Comparison of ENCODE assay signal across 8 mouse cellular contexts in the genomic region with DNA sequence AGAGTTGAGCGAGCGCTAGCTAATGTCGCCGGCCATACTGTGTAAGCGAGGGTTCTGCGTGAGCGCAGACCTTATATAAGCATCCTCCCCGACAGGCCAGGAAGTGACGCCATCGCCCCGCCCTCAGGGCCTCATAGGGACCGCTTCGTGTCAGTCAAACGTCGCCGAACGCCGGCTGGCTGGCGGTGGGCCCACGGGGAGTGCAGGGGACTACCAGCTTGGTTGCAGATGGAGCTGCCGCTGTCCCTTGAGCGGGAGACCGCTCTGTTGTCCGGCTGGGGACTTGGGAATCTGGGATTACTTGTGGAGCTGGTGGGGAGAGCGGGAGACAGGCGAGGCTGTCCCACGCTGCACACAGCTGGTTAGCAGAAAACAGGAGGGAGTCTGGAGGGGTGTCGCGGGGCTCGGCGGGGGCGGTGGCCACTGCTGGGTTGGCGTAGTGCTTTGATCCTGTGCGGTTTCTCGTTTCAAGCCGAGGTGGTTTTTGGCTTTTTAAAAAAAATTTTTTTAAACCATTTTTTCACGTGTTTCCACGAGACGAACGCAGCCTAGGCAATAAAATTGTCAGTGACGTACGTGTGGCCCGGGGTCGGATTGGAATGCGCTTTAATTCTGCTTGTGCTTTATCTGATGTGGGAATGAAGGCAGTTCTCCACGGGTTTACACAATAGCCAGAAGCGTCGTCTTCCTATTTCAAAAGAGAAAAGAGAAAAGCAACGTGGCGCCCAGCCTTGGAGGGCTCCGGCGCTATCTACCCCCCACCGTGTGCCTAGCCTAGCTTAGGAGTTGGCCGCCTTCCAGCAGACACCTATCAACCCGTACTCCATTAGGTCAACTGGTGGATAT. TPM values are rescaled to one million over a fixed set of nuclear protein-coding genes. Genes with fewer than 3 reads are reported as not detected.
DNase-seq lines count a peak whose midpoint lies in the region; ATAC-seq and TF ChIP-seq lines count a peak whose summit lies in the region.

A gene (minus strand): TSS at position 47 of the 846 bp plus-strand sequence.

- peaks cover 5% of the 10 kb centered on the region; the same call in 1 of the 2 replicates for H3K9me3 ChIP-seq in ES-Bruce4 (replicated peaks; ENCODE audit: control insufficient read depth, insufficient read depth, low read length, poor library complexity, severe bottlenecking)
- H3K9me3 ChIP-seq in forebrain, embryonic 13.5 days (replicated peaks) = peaks cover 2% of the 10 kb centered on the region; the same call in 1 of the 2 replicates
- H3K9me3 ChIP-seq in liver, postnatal 0 days (ENCODE audit: low read length) = 0 out of 2 replicates have a peak, but pooled peaks cover 3% of the 10 kb centered on the region
- no peaks in the 10 kb centered on the region for H3K9me3 ChIP-seq in neural tube, embryonic 14.5 days (ENCODE audit: control insufficient read depth, low read length)

- peak within 1 kb of the TSS; percentile 76 for H3K4me2 ChIP-seq in forebrain, embryonic 13.5 days
- H3K4me2 ChIP-seq in liver, postnatal 0 days (ENCODE audit: low read depth, low read length) = peak within 1 kb of the TSS; percentile 98
- peak within 1 kb of the TSS; percentile 75 for H3K4me2 ChIP-seq in neural tube, embryonic 14.5 days (ENCODE audit: low read depth, low read length)

- peaks cover 11% of the 10 kb centered on the region for H3K36me3 ChIP-seq in ES-Bruce4 (ENCODE audit: control insufficient read depth, insufficient read depth, low read length, poor library complexity, severe bottlenecking)
- no peaks in the 10 kb centered on the region for H3K36me3 ChIP-seq in forebrain, embryonic 13.5 days (ENCODE audit: poor library complexity, severe bottlenecking)
- H3K36me3 ChIP-seq in liver, postnatal 0 days (replicated peaks; ENCODE audit: insufficient read depth, low read length) = no peaks in the 10 kb centered on the region
- no peaks in the 10 kb centered on the region for H3K36me3 ChIP-seq in neural tube, embryonic 14.5 days (ENCODE audit: control insufficient read depth, insufficient read depth, low read length)

- TF ChIP-seq CTCF in ES-Bruce4 (IDR thresholded peaks at IDR 0.05; ENCODE audit: low read depth, low read length) = no peak
- TF ChIP-seq CTCF in liver, postnatal 0 days (IDR thresholded peaks at IDR 0.05; ENCODE audit: low read depth) = no peak

- peak; percentile 60 for TF ChIP-seq POLR2A in ES-Bruce4 (IDR thresholded peaks at IDR 0.05; ENCODE audit: insufficient read depth, low read length)

- DNase-seq in heart, postnatal 10 days = peak; percentile 100
- peak; percentile 91 for DNase-seq in large intestine, adult 2 months (ENCODE audit: low read depth, low spot score)
- peak; percentile 100 for DNase-seq in liver, postnatal 0 days
- DNase-seq in testis, postnatal 10 days (ENCODE audit: low spot score) = peak; percentile 100

- no peak for TF ChIP-seq EP300 in ES-Bruce4 (IDR thresholded peaks at IDR 0.05; ENCODE audit: insufficient read depth, low read depth, low read length)
- 0 out of 2 replicates have a peak, but pooled peaks have one; percentile 8 for TF ChIP-seq EP300 in liver, postnatal 0 days (IDR thresholded peaks at IDR 0.05; ENCODE audit: low read depth)

- H3K4me1 ChIP-seq in ES-Bruce4 (ENCODE audit: control insufficient read depth, insufficient read depth, low read length) = no peaks in the 10 kb centered on the region
- peaks cover 28% of the 10 kb centered on the region for H3K4me1 ChIP-seq in forebrain, embryonic 13.5 days
- peaks cover 22% of the 10 kb centered on the region for H3K4me1 ChIP-seq in liver, postnatal 0 days (ENCODE audit: insufficient read depth)
- H3K4me1 ChIP-seq in neural tube, embryonic 14.5 days (ENCODE audit: control insufficient read depth, insufficient read depth, low read length) = peaks cover 15% of the 10 kb centered on the region

- H3K4me3 ChIP-seq in ES-Bruce4 (ENCODE audit: low read depth, low read length) = peak within 1 kb of the TSS; percentile 97
- peak within 1 kb of the TSS; percentile 98 for H3K4me3 ChIP-seq in forebrain, embryonic 13.5 days
- peak within 1 kb of the TSS; percentile 79 for H3K4me3 ChIP-seq in liver, postnatal 0 days (ENCODE audit: low read depth, low read length)
- peak within 1 kb of the TSS; percentile 93 for H3K4me3 ChIP-seq in neural tube, embryonic 14.5 days (ENCODE audit: low read depth, low read length)

- ATAC-seq in cerebellum, adult (ENCODE audit: insufficient number of reproducible peaks, low FRiP score, low TSS enrichment) = peak; percentile 98
- peak; percentile 98 for ATAC-seq in forebrain, embryonic 13.5 days
- peak; percentile 90 for ATAC-seq in liver, postnatal 0 days
- peak; percentile 96 for ATAC-seq in neural tube, embryonic 14.5 days (ENCODE audit: low read depth)

- H3K9ac ChIP-seq in ES-Bruce4 (ENCODE audit: low read depth, poor library complexity, severe bottlenecking) = peak within 1 kb of the TSS; percentile 97
- peak within 1 kb of the TSS; percentile 97 for H3K9ac ChIP-seq in forebrain, embryonic 13.5 days
- peak within 1 kb of the TSS; percentile 74 for H3K9ac ChIP-seq in liver, postnatal 0 days (replicated peaks)
- peak within 1 kb of the TSS; percentile 84 for H3K9ac ChIP-seq in neural tube, embryonic 14.5 days (replicated peaks; ENCODE audit: low read depth, low read length)

- no peaks in the 10 kb centered on the region for H3K27me3 ChIP-seq in ES-Bruce4 (ENCODE audit: control insufficient read depth, insufficient read depth, low read length, poor library complexity, severe bottlenecking)
- H3K27me3 ChIP-seq in forebrain, embryonic 13.5 days = no peaks in the 10 kb centered on the region
- H3K27me3 ChIP-seq in liver, postnatal 0 days (ENCODE audit: insufficient read depth, low read length) = no peaks in the 10 kb centered on the region
- H3K27me3 ChIP-seq in neural tube, embryonic 14.5 days (ENCODE audit: control insufficient read depth, insufficient read depth, low read length) = no peaks in the 10 kb centered on the region

- intact Hi-C loops in heart, postnatal 10 days (cut with DNase I) = loop anchor here (1.0 kb wide), 1 partner anchor 47 kb away; no protein-coding TSS in a partner anchor

- WGBS in forebrain, embryonic 13.5 days = under 1% methylated on average over 55 of the region's 55 CpGs
- WGBS in large intestine, adult 2 months = under 1% methylated on average over 55 of the region's 55 CpGs
- WGBS in liver, postnatal 0 days (ENCODE audit: insufficient replicate concordance) = 1% methylated on average over 55 of the region's 55 CpGs
- WGBS in neural tube, embryonic 14.5 days = under 1% methylated on average over 55 of the region's 55 CpGs

- peak within 1 kb of the TSS; percentile 46 for H3K27ac ChIP-seq in ES-Bruce4 (ENCODE audit: insufficient read depth, low read length)
- H3K27ac ChIP-seq in forebrain, embryonic 13.5 days = peak within 1 kb of the TSS; percentile 99
- H3K27ac ChIP-seq in liver, postnatal 0 days (ENCODE audit: low read depth) = peak within 1 kb of the TSS; percentile 90
- peak within 1 kb of the TSS; percentile 99 for H3K27ac ChIP-seq in neural tube, embryonic 14.5 days (ENCODE audit: low read depth, low read length)

RNA-seq across cellular contexts. Expression of the gene that starts here (rescaled TPM):
- 149 and 150 TPM in 2 replicates for polyA plus RNA-seq in ES-Bruce4 (2011; ENCODE audit: insufficient read depth, insufficient read length, low read depth, missing spikeins)
- 53.4 and 55.9 TPM in 2 replicates for polyA plus RNA-seq in forebrain, embryonic 13.5 days (2015; fragmentation: Nextera tagmentation; extraction: Ambion mirVana)
- total RNA-seq in heart, postnatal 10 days (2021) = 10 to 100 TPM; 41.9 to 64.2 TPM
- 12.5 and 14.4 TPM in 2 replicates for polyA plus RNA-seq in large intestine, adult 2 months (2012; rRNA removed)
- 25.5 and 29.1 TPM in 2 replicates for polyA plus RNA-seq in liver, postnatal 0 days (2015; fragmentation: Nextera tagmentation; extraction: Ambion mirVana)
- polyA plus RNA-seq in neural tube, embryonic 14.5 days (2014; fragmentation: Nextera tagmentation; extraction: Ambion mirVana) = 49.9 and 53.3 TPM in 2 replicates

Comparison
In these comparisons a context has a peak if more than half of its experiments do, and no peak if none do; other contexts are left out.
1. Peak in every context shown above with its lines: DNase-seq, ATAC-seq, H3K4me3 ChIP-seq and H3K27ac ChIP-seq.
2. H3K27ac ChIP-seq: peak in every context shown above with its lines; median percentile 99 in forebrain, embryonic 13.5 days; 99 in neural tube, embryonic 14.5 days; 90 in liver, postnatal 0 days; 46 in ES-Bruce4.